Comparison of ENCODE assay signal across 8 mouse cellular contexts in genomic region chr11:4849258-4849943, GRCm38 (mm10). TPM values are rescaled to one million over a fixed set of nuclear protein-coding genes. Genes with fewer than 3 reads are reported as not detected.
DNase-seq lines count a peak whose midpoint lies in the region; ATAC-seq and TF ChIP-seq lines count a peak whose summit lies in the region.

Gene Nf2 (minus strand): TSS chr11:4849536.

- DNase-seq in CD4-positive helper T cell, adult 2 months (ENCODE audit: low read depth, low spot score): peak; percentile 99
- peak; percentile 97 for DNase-seq in brain, embryonic 18.5 days (ENCODE audit: low read depth, low spot score)
- DNase-seq in kidney, postnatal 0 days (ENCODE audit: low spot score): peak; percentile 100
- DNase-seq in liver, embryonic 11.5 days (ENCODE audit: low spot score): peak; percentile 92
- peak; percentile 95 for DNase-seq in naive thymus-derived CD4-positive, alpha-beta T cell, adult 2 months (ENCODE audit: low read depth)

- peak; percentile 97 for ATAC-seq in erythroid progenitor cell, adult 5-6 weeks (replicated peaks; ENCODE audit: low FRiP score, poor library complexity, severe bottlenecking)
- ATAC-seq in heart, embryonic 12.5 days (ENCODE audit: insufficient number of reproducible peaks, low FRiP score): peak; percentile 100
- peak; percentile 99 for ATAC-seq in kidney, postnatal 0 days (replicated peaks; ENCODE audit: low FRiP score, low read depth)
- ATAC-seq in liver, embryonic 11.5 days (replicated peaks; ENCODE audit: low FRiP score): peak; percentile 99
- peak; percentile 99 for ATAC-seq in stomach, embryonic 14.5 days (ENCODE audit: insufficient number of reproducible peaks, insufficient read depth, low FRiP score, low read depth)

- peak within 1 kb of the TSS; percentile 86 for H3K4me3 ChIP-seq in heart, embryonic 12.5 days
- H3K4me3 ChIP-seq in kidney, postnatal 0 days (replicated peaks; ENCODE audit: low read depth, low read length): peak within 1 kb of the TSS; percentile 97
- peak within 1 kb of the TSS; percentile 78 for H3K4me3 ChIP-seq in liver, embryonic 11.5 days (ENCODE audit: low read depth, low read length)
- H3K4me3 ChIP-seq in stomach, embryonic 14.5 days (ENCODE audit: low read depth, low read length): peak within 1 kb of the TSS; percentile 95

- peak within 1 kb of the TSS; percentile 93 for H3K9ac ChIP-seq in heart, embryonic 12.5 days
- H3K9ac ChIP-seq in kidney, postnatal 0 days (ENCODE audit: low read depth, low read length): peak within 1 kb of the TSS; percentile 95
- H3K9ac ChIP-seq in liver, embryonic 11.5 days (ENCODE audit: low read depth, low read length): peak within 1 kb of the TSS; percentile 85
- H3K9ac ChIP-seq in stomach, embryonic 14.5 days (replicated peaks; ENCODE audit: low read depth, low read length): peak within 1 kb of the TSS; percentile 83

- H3K36me3 ChIP-seq in heart, embryonic 12.5 days: no peaks in the 10 kb centered on the region
- no peaks in the 10 kb centered on the region for H3K36me3 ChIP-seq in kidney, postnatal 0 days (ENCODE audit: insufficient read depth, low read length)
- H3K36me3 ChIP-seq in liver, embryonic 11.5 days (ENCODE audit: control insufficient read depth, insufficient read depth, low read length): no peaks in the 10 kb centered on the region
- H3K36me3 ChIP-seq in stomach, embryonic 14.5 days (ENCODE audit: control insufficient read depth, insufficient read depth, low read length): no peaks in the 10 kb centered on the region

- peak within 1 kb of the TSS; percentile 77 for H3K4me2 ChIP-seq in heart, embryonic 12.5 days
- peak within 1 kb of the TSS; percentile 78 for H3K4me2 ChIP-seq in kidney, postnatal 0 days (ENCODE audit: low read length)
- H3K4me2 ChIP-seq in liver, embryonic 11.5 days: peak within 1 kb of the TSS; percentile 83
- H3K4me2 ChIP-seq in stomach, embryonic 14.5 days (replicated peaks; ENCODE audit: low read depth, low read length): peak within 1 kb of the TSS; percentile 48

- H3K27ac ChIP-seq in heart, embryonic 12.5 days (ENCODE audit: poor library complexity, severe bottlenecking): peak within 1 kb of the TSS; percentile 82
- peak within 1 kb of the TSS; percentile 87 for H3K27ac ChIP-seq in kidney, postnatal 0 days
- H3K27ac ChIP-seq in liver, embryonic 11.5 days (ENCODE audit: low read depth, low read length): peak within 1 kb of the TSS; percentile 84
- H3K27ac ChIP-seq in stomach, embryonic 14.5 days (ENCODE audit: low read length): peak within 1 kb of the TSS; percentile 78; the same call in 1 of the 2 replicates

- H3K9me3 ChIP-seq in heart, embryonic 12.5 days (replicated peaks): no peaks in the 10 kb centered on the region
- H3K9me3 ChIP-seq in kidney, postnatal 0 days (replicated peaks; ENCODE audit: low read length): no peaks in the 10 kb centered on the region
- H3K9me3 ChIP-seq in liver, embryonic 11.5 days (ENCODE audit: control insufficient read depth, low read length): no peaks in the 10 kb centered on the region
- no peaks in the 10 kb centered on the region for H3K9me3 ChIP-seq in stomach, embryonic 14.5 days (ENCODE audit: control insufficient read depth, low read depth, low read length)

- WGBS in heart, embryonic 12.5 days: under 1% methylated on average over 60 of the region's 60 CpGs
- WGBS in kidney, postnatal 0 days: under 1% methylated on average over 58 of the region's 60 CpGs
- WGBS in liver, embryonic 11.5 days: 1% methylated on average over 60 of the region's 60 CpGs
- WGBS in stomach, embryonic 14.5 days: under 1% methylated on average over 60 of the region's 60 CpGs

- no peak; the same call in 1 of the 2 replicates for TF ChIP-seq CTCF in kidney, postnatal 0 days (IDR thresholded peaks at IDR 0.05; ENCODE audit: low read depth)

- peaks cover 18% of the 10 kb centered on the region; the same call in 1 of the 2 replicates for H3K4me1 ChIP-seq in heart, embryonic 12.5 days (replicated peaks)
- H3K4me1 ChIP-seq in kidney, postnatal 0 days (replicated peaks; ENCODE audit: insufficient read depth, low read length): no peaks in the 10 kb centered on the region
- H3K4me1 ChIP-seq in liver, embryonic 11.5 days (replicated peaks; ENCODE audit: control insufficient read depth, insufficient read depth, low read length): peaks cover 11% of the 10 kb centered on the region; the same call in 1 of the 2 replicates
- H3K4me1 ChIP-seq in stomach, embryonic 14.5 days (ENCODE audit: control insufficient read depth, insufficient read depth, low read length): peaks cover 5% of the 10 kb centered on the region; the same call in 1 of the 2 replicates

- H3K27me3 ChIP-seq in heart, embryonic 12.5 days (replicated peaks): no peaks in the 10 kb centered on the region
- no peaks in the 10 kb centered on the region for H3K27me3 ChIP-seq in kidney, postnatal 0 days (ENCODE audit: insufficient read depth, low read length)
- no peaks in the 10 kb centered on the region for H3K27me3 ChIP-seq in liver, embryonic 11.5 days (replicated peaks; ENCODE audit: control insufficient read depth, insufficient read depth, low read length)
- H3K27me3 ChIP-seq in stomach, embryonic 14.5 days (ENCODE audit: control insufficient read depth, insufficient read depth, low read length): no peaks in the 10 kb centered on the region

RNA-seq across cellular contexts. Expression of gene Nf2, which starts in this region (rescaled TPM):
- 7.2 and 7.5 TPM in 2 replicates for total RNA-seq in erythroid progenitor cell, adult 5-6 weeks (2015; ENCODE audit: low replicate concordance)
- total RNA-seq in erythroid progenitor cell, adult 5-6 weeks (2017; ENCODE audit: low replicate concordance): 18.2 and 19.0 TPM in 2 replicates
- 50.7 and 51.7 TPM in 2 replicates for polyA plus RNA-seq in heart, embryonic 12.5 days (2016; fragmentation: Nextera tagmentation; extraction: Ambion mirVana)
- 33.3 and 35.6 TPM in 2 replicates for polyA plus RNA-seq in kidney, postnatal 0 days (2015; fragmentation: Nextera tagmentation; extraction: Ambion mirVana)
- polyA plus RNA-seq in liver, embryonic 11.5 days (2014; fragmentation: Nextera tagmentation; extraction: Ambion mirVana): 37.4 and 40.1 TPM in 2 replicates
- polyA plus RNA-seq in stomach, embryonic 14.5 days (2014; fragmentation: Nextera tagmentation; extraction: Ambion mirVana): 31.9 and 41.8 TPM in 2 replicates

Comparison
In these comparisons a context has a peak if more than half of its experiments do, and no peak if none do; other contexts are left out.
1. Peak in every context shown above with its lines: DNase-seq, ATAC-seq, H3K4me3 ChIP-seq and H3K27ac ChIP-seq.